ENCODE assay signal across 15 mouse cellular contexts in genomic region chr10:40068595-40068994, GRCm38 (mm10). TPM values are rescaled to one million over a fixed set of nuclear protein-coding genes. Genes with fewer than 3 reads are reported as not detected.
DNase-seq lines count a peak whose midpoint lies in the region; ATAC-seq and TF ChIP-seq lines count a peak whose summit lies in the region.
"Had no signal": no experiment of that assay in that cellular context is flagged by ENCODE, and none has a peak within 500 bp of the region (broad histone marks: within the 10 kb centered on the region; RNA-seq: fewer than 3 reads in every experiment).

No protein-coding gene starts in this region.

- H3K4me1 ChIP-seq in liver, postnatal 0 days (ENCODE audit: insufficient read depth) = peaks cover 17% of the 10 kb centered on the region
- no peaks in the 10 kb centered on the region; the same call in 1 of the 2 replicates for H3K4me1 ChIP-seq in midbrain, embryonic 11.5 days (ENCODE audit: control insufficient read depth, insufficient read depth, low read length)
- H3K4me1 ChIP-seq: hindbrain, embryonic 15.5 days had no signal

- peak overlapping the region; percentile 41 for H3K4me3 ChIP-seq in gastrocnemius, adult 2 months
- no peak overlapping the region for H3K4me3 ChIP-seq in left cerebral cortex, adult 2 months
- no peak overlapping the region for H3K4me3 ChIP-seq in liver, postnatal 0 days (ENCODE audit: low read depth, low read length)
- H3K4me3 ChIP-seq in midbrain, embryonic 11.5 days (ENCODE audit: low read depth, low read length) = no peak overlapping the region
- H3K4me3 ChIP-seq: embryonic facial prominence, embryonic 12.5 days; hindbrain, embryonic 15.5 days; limb, embryonic 13.5 days; midbrain, embryonic 15.5 days had no signal

- intact Hi-C loops in gastrocnemius, adult 2 months (cut with DNase I) = loop anchor here (5.0 kb wide), 1 partner anchor 39 kb away; no protein-coding TSS in a partner anchor
- intact Hi-C loops in gastrocnemius, postnatal 36 days (cut with DNase I) = no loop called here
- intact Hi-C loops in left cerebral cortex, adult 2 months (cut with DNase I) = no loop called here

- H3K9ac ChIP-seq in liver, postnatal 0 days (replicated peaks) = no peak overlapping the region
- no peak overlapping the region for H3K9ac ChIP-seq in midbrain, embryonic 11.5 days (ENCODE audit: low read length)
- H3K9ac ChIP-seq: embryonic facial prominence, embryonic 12.5 days; hindbrain, embryonic 15.5 days; limb, embryonic 13.5 days; midbrain, embryonic 15.5 days had no signal

- peak; percentile 64 for DNase-seq in gastrocnemius, adult 2 months
- DNase-seq in gastrocnemius, postnatal 36 days = no peak
- DNase-seq in left cerebral cortex, adult 2 months (ENCODE audit: extremely low spot score in 1 of 2, low spot score in 2 of 2) = no peak
- no peak for DNase-seq in left cerebral cortex, adult 11 months (ENCODE audit: low spot score)
- DNase-seq in brain, adult 2 months (ENCODE audit: low read depth, low spot score) = peak; percentile 8
- DNase-seq in liver, postnatal 0 days = no peak
- no peak for DNase-seq in right cerebral cortex, adult 2 months (ENCODE audit: low spot score in 2 of 2)
- no peak for DNase-seq in midbrain, embryonic 11.5 days (ENCODE audit: low spot score, missing footprints)
- DNase-seq: cerebellum, adult 2 months; thymus, postnatal 25 days had no signal

- peak; percentile 33; the same call in 1 of the 2 replicates for ATAC-seq in liver, postnatal 0 days
- ATAC-seq in midbrain, embryonic 11.5 days (ENCODE audit: low FRiP score) = no peak
- ATAC-seq: forebrain, embryonic 16.5 days; midbrain, embryonic 15.5 days had no signal

- no peaks in the 10 kb centered on the region; the same call in 1 of the 2 replicates for H3K36me3 ChIP-seq in liver, postnatal 0 days (replicated peaks; ENCODE audit: insufficient read depth, low read length)
- H3K36me3 ChIP-seq in midbrain, embryonic 11.5 days (ENCODE audit: control insufficient read depth, insufficient read depth, low read length) = no peaks in the 10 kb centered on the region
- H3K36me3 ChIP-seq: embryonic facial prominence, embryonic 12.5 days; hindbrain, embryonic 15.5 days; limb, embryonic 13.5 days; midbrain, embryonic 15.5 days had no signal

- no peaks in the 10 kb centered on the region for H3K27me3 ChIP-seq in liver, postnatal 0 days (ENCODE audit: insufficient read depth, low read length)
- no peaks in the 10 kb centered on the region for H3K27me3 ChIP-seq in midbrain, embryonic 11.5 days (ENCODE audit: control insufficient read depth, insufficient read depth, low read length)
- H3K27me3 ChIP-seq: embryonic facial prominence, embryonic 12.5 days; hindbrain, embryonic 15.5 days; limb, embryonic 13.5 days; midbrain, embryonic 15.5 days had no signal

- H3K4me2 ChIP-seq in liver, postnatal 0 days (ENCODE audit: low read depth, low read length) = no peak overlapping the region; the same call in 1 of the 2 replicates
- no peak overlapping the region for H3K4me2 ChIP-seq in midbrain, embryonic 11.5 days
- H3K4me2 ChIP-seq: embryonic facial prominence, embryonic 12.5 days; hindbrain, embryonic 15.5 days; limb, embryonic 13.5 days; midbrain, embryonic 15.5 days had no signal

- TF ChIP-seq CTCF in gastrocnemius, adult 2 months (IDR thresholded peaks at IDR 0.05) = no peak
- TF ChIP-seq CTCF in left cerebral cortex, adult 2 months (IDR thresholded peaks at IDR 0.05) = no peak
- TF ChIP-seq CTCF in liver, postnatal 0 days (IDR thresholded peaks at IDR 0.05; ENCODE audit: low read depth) = no peak

- no peaks in the 10 kb centered on the region for H3K9me3 ChIP-seq in liver, postnatal 0 days (ENCODE audit: low read length)
- no peaks in the 10 kb centered on the region for H3K9me3 ChIP-seq in midbrain, embryonic 11.5 days (ENCODE audit: control insufficient read depth, low read length)
- H3K9me3 ChIP-seq: embryonic facial prominence, embryonic 12.5 days; hindbrain, embryonic 15.5 days; limb, embryonic 13.5 days; midbrain, embryonic 15.5 days had no signal

- 71% methylated on average over 10 of the region's 10 CpGs for WGBS in liver, postnatal 0 days (ENCODE audit: insufficient replicate concordance)
- 85% methylated on average over 10 of the region's 10 CpGs for WGBS in midbrain, embryonic 11.5 days

- H3K27ac ChIP-seq in gastrocnemius, adult 2 months = peak overlapping the region; percentile 86
- H3K27ac ChIP-seq in left cerebral cortex, adult 2 months = peak overlapping the region; percentile 42; the same call in 1 of the 2 replicates
- peak overlapping the region; percentile 50 for H3K27ac ChIP-seq in liver, postnatal 0 days (ENCODE audit: low read depth)
- H3K27ac ChIP-seq in midbrain, embryonic 11.5 days (ENCODE audit: low read depth, low read length) = no peak overlapping the region
- H3K27ac ChIP-seq: embryonic facial prominence, embryonic 12.5 days; hindbrain, embryonic 15.5 days; limb, embryonic 13.5 days; midbrain, embryonic 15.5 days had no signal

- TF ChIP-seq EP300 in liver, postnatal 0 days (IDR thresholded peaks at IDR 0.05; ENCODE audit: low read depth) = no peak

RNA-seq across cellular contexts. Expression of gene Mfsd4b1, which starts 43.5 kb away (rescaled TPM):
- total RNA-seq in gastrocnemius, adult 2 months (2021) = 1 to 10 TPM; 2.6 to 3.5 TPM
- total RNA-seq in gastrocnemius, postnatal 36 days (2021) = 1 to 10 TPM; 2.4 to 2.5 TPM
- 1 to 10 TPM; 1.4 to 1.7 TPM for total RNA-seq in left cerebral cortex, adult 2 months (2021)
- 6.0 and 6.1 TPM in 2 replicates for polyA plus RNA-seq in liver, postnatal 0 days (2015; fragmentation: Nextera tagmentation; extraction: Ambion mirVana)
- polyA plus RNA-seq in midbrain, embryonic 11.5 days (2014; fragmentation: Nextera tagmentation; extraction: Ambion mirVana) = not detected in 2 replicates

Comparison
In these comparisons a context has a peak if more than half of its experiments do, and no peak if none do; other contexts are left out.
1. DNase-seq: peak in gastrocnemius, adult 2 months (single experiment) and brain, adult 2 months (single experiment); none in gastrocnemius, postnatal 36 days (0 of 2), left cerebral cortex, adult 2 months (0 of 2), left cerebral cortex, adult 11 months (single experiment), liver, postnatal 0 days (single experiment), right cerebral cortex, adult 2 months (0 of 2) and midbrain, embryonic 11.5 days (single experiment).